Mouse (Mus musculus): ENCODE measurements at regions not wholly inside any gene's neighbourhood (a gene's known extent, or its start where the extent isn't known, plus 50 kb on each side); places are given as distances from the start of the nearest gene placed in this dataset.

GRCm38 (mm10) chr3:143753197-143753596 is 451.8 kb downstream of the Lmo4 start:
- ATAC-seq (replicated peaks; ENCODE audit: insufficient number of reproducible peaks, low FRiP score, low TSS enrichment, low read depth) (no peak), DNase-seq (ENCODE audit: low spot score) (no peak)
- Histone ChIP-seq H3K4me3 (ENCODE audit: low read depth, low read length) (no peak overlapping the region), H3K36me3 (replicated peaks; ENCODE audit: control insufficient read depth, insufficient read depth, low read depth, low read length) (no peaks in the 10 kb centered on the region), H3K4me1 (ENCODE audit: control insufficient read depth, insufficient read depth, low read length) (no peaks in the 10 kb centered on the region), H3K4me2 (ENCODE audit: low read depth, low read length) (no peak overlapping the region), H3K9ac (replicated peaks; ENCODE audit: low read length) (no peak overlapping the region), H3K9me3 (replicated peaks; ENCODE audit: control insufficient read depth, low read length) (no peaks in the 10 kb centered on the region), H3K27me3 (ENCODE audit: control insufficient read depth, insufficient read depth, low read length) (no peaks in the 10 kb centered on the region), H3K27ac (replicated peaks; ENCODE audit: low read depth, low read length) (no peak overlapping the region)
- WGBS = 92% methylated on average over 3 of the region's 3 CpGs

- H3K4me1 ChIP-seq (ENCODE audit: control insufficient read depth, insufficient read depth, low read length) = no peaks in the 10 kb centered on the region
- DNase-seq (ENCODE audit: low spot score) = no peak
- no peak overlapping the region for H3K4me3 ChIP-seq (ENCODE audit: low read depth, low read length)
- 83% methylated on average over 1 of the region's 1 CpGs for WGBS
- ATAC-seq (replicated peaks; ENCODE audit: insufficient number of reproducible peaks, low FRiP score, low TSS enrichment, low read depth) = no peak
- no peaks in the 10 kb centered on the region for H3K27me3 ChIP-seq (ENCODE audit: control insufficient read depth, insufficient read depth, low read length)
- no peak overlapping the region for H3K27ac ChIP-seq (replicated peaks; ENCODE audit: low read depth, low read length)
- no peaks in the 10 kb centered on the region for H3K9me3 ChIP-seq (replicated peaks; ENCODE audit: control insufficient read depth, low read length)
- H3K4me2 ChIP-seq (ENCODE audit: low read depth, low read length) = no peak overlapping the region
- H3K9ac ChIP-seq (replicated peaks; ENCODE audit: low read length) = no peak overlapping the region
- H3K36me3 ChIP-seq (replicated peaks; ENCODE audit: control insufficient read depth, insufficient read depth, low read depth, low read length) = no peaks in the 10 kb centered on the region
These were observed 452.4 kb downstream of the Lmo4 start for GRCm38 (mm10) chr3:143752660-143753059.

DNA sequence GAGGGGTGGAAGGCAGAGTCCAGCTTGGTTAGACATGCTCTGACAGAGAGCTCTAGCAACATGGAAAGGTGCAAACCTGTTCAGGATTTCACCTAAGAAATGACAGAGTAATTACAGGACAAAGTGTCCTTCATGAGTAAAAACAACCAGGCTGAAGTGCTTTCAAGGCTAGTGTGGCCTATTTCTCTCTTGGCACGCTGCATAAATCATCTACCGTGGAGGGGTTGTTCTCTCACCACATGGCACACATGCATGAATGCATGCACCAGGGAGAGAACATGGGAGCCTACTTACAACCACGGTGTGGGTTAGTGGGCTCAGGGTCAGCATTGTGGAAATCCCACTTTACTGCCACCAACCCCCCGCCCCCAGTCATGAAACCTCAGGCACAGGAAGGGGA is 454.9 kb downstream of the Lmo4 start:
- ATAC-seq (replicated peaks; ENCODE audit: insufficient number of reproducible peaks, low FRiP score, low TSS enrichment, low read depth) (no peak), DNase-seq (ENCODE audit: low spot score) (no peak)
- H3K9ac ChIP-seq (replicated peaks; ENCODE audit: low read length) = no peak overlapping the region
- 77% methylated on average over 4 of the region's 4 CpGs for WGBS
- no peaks in the 10 kb centered on the region for H3K36me3 ChIP-seq (replicated peaks; ENCODE audit: control insufficient read depth, insufficient read depth, low read depth, low read length)
- H3K4me2 ChIP-seq (ENCODE audit: low read depth, low read length) = no peak overlapping the region
- no peaks in the 10 kb centered on the region for H3K4me1 ChIP-seq (ENCODE audit: control insufficient read depth, insufficient read depth, low read length)
- H3K9me3 ChIP-seq (replicated peaks; ENCODE audit: control insufficient read depth, low read length) = no peaks in the 10 kb centered on the region
- H3K27me3 ChIP-seq (ENCODE audit: control insufficient read depth, insufficient read depth, low read length) = no peaks in the 10 kb centered on the region
- no peak overlapping the region for H3K27ac ChIP-seq (replicated peaks; ENCODE audit: low read depth, low read length)
- H3K4me3 ChIP-seq (ENCODE audit: low read depth, low read length) = no peak overlapping the region

GRCm38 (mm10) chr3:143743649-143744048 is 461.4 kb downstream of the Lmo4 start:
- WGBS = 69% methylated on average over 7 of the region's 7 CpGs
- no peaks in the 10 kb centered on the region for H3K27me3 ChIP-seq (ENCODE audit: control insufficient read depth, insufficient read depth, low read length)
- no peak overlapping the region for H3K27ac ChIP-seq (replicated peaks; ENCODE audit: low read depth, low read length)
- H3K4me1 ChIP-seq (ENCODE audit: control insufficient read depth, insufficient read depth, low read length) = no peaks in the 10 kb centered on the region
- no peak overlapping the region for H3K4me3 ChIP-seq (ENCODE audit: low read depth, low read length)
- DNase-seq (ENCODE audit: low spot score) (no peak), ATAC-seq (replicated peaks; ENCODE audit: insufficient number of reproducible peaks, low FRiP score, low TSS enrichment, low read depth) (no peak)
- no peaks in the 10 kb centered on the region for H3K36me3 ChIP-seq (replicated peaks; ENCODE audit: control insufficient read depth, insufficient read depth, low read depth, low read length)
- no peak overlapping the region for H3K9ac ChIP-seq (replicated peaks; ENCODE audit: low read length)
- H3K4me2 ChIP-seq (ENCODE audit: low read depth, low read length) = no peak overlapping the region
- H3K9me3 ChIP-seq (replicated peaks; ENCODE audit: control insufficient read depth, low read length) = no peaks in the 10 kb centered on the region

DNA sequence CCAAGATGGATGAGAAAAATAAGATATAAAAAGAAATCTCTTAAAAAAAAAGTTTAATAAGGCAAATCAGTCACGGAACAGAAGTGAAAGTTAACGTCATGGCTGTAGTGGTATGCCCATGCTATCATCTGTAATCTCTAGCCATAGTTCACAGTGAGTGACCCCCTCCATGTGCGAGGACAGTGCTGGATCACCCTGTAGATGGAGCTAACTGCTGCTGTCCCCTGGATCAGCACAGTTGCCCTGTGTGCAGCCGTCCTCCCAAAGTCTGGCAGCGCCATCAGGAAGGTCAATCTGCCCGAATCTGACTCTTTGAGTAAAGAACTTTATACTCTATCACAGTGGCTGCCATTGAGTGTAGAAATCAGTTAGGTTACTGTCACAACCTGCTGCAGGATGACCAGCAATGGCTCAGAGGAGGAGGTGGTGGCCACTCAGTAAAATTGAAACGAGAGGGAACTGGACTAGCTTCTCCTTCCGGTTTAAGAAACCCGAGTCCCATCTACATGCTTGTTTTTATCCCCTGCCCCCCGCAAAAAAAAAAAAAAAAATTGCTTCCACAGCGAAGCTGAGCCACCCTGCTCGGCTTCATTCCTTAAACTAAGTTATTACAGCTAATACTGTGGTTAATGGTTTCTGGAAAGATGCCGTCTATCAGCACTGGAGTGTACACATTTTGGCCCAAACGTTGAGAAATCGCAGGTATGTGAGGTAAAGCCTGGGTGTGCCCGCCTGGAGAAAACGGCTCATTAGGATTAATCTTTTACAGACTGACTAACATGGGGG is 462.0 kb downstream of the Lmo4 start:
- DNase-seq (ENCODE audit: low spot score) (peak; percentile 13), ATAC-seq (replicated peaks; ENCODE audit: insufficient number of reproducible peaks, low FRiP score, low TSS enrichment, low read depth) (no peak)
- no peak overlapping the region for H3K9ac ChIP-seq (replicated peaks; ENCODE audit: low read length)
- no peak overlapping the region for H3K4me2 ChIP-seq (ENCODE audit: low read depth, low read length)
- H3K4me1 ChIP-seq (ENCODE audit: control insufficient read depth, insufficient read depth, low read length) = no peaks in the 10 kb centered on the region
- H3K27ac ChIP-seq (replicated peaks; ENCODE audit: low read depth, low read length) = no peak overlapping the region
- H3K36me3 ChIP-seq (replicated peaks; ENCODE audit: control insufficient read depth, insufficient read depth, low read depth, low read length) = no peaks in the 10 kb centered on the region
- no peaks in the 10 kb centered on the region for H3K27me3 ChIP-seq (ENCODE audit: control insufficient read depth, insufficient read depth, low read length)
- H3K9me3 ChIP-seq (replicated peaks; ENCODE audit: control insufficient read depth, low read length) = no peaks in the 10 kb centered on the region
- H3K4me3 ChIP-seq (ENCODE audit: low read depth, low read length) = no peak overlapping the region
- WGBS = 62% methylated on average over 17 of the region's 17 CpGs

DNA sequence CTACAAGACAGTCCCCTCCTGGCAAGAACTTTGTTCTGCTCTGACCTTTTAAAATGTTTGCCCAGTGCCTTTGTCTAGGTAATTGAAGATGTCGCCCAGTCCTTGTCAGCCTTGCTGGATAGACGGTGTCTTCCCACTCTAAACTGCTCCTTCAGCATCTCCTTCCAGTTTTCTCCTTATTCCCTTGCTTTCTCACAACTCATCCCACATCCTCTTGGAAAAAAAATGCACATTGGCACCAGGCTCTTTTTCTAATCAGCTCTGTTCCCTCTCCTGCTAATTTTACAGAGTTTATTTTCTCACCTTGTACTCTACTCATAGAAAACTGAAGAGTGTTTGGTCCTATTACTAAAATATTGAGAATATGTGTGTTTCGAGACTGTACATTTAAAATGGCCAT is 466.3 kb downstream of the Lmo4 start:
- Histone ChIP-seq H3K4me3 (ENCODE audit: low read depth, low read length) (no peak overlapping the region), H3K27ac (replicated peaks; ENCODE audit: low read depth, low read length) (no peak overlapping the region), H3K36me3 (replicated peaks; ENCODE audit: control insufficient read depth, insufficient read depth, low read depth, low read length) (no peaks in the 10 kb centered on the region), H3K9ac (replicated peaks; ENCODE audit: low read length) (no peak overlapping the region), H3K27me3 (ENCODE audit: control insufficient read depth, insufficient read depth, low read length) (no peaks in the 10 kb centered on the region), H3K4me1 (ENCODE audit: control insufficient read depth, insufficient read depth, low read length) (no peaks in the 10 kb centered on the region), H3K4me2 (ENCODE audit: low read depth, low read length) (no peak overlapping the region), H3K9me3 (replicated peaks; ENCODE audit: control insufficient read depth, low read length) (no peaks in the 10 kb centered on the region)
- WGBS = 74% methylated on average over 3 of the region's 3 CpGs
- no peak for ATAC-seq (replicated peaks; ENCODE audit: insufficient number of reproducible peaks, low FRiP score, low TSS enrichment, low read depth)
- DNase-seq (ENCODE audit: low spot score) = no peak

DNA sequence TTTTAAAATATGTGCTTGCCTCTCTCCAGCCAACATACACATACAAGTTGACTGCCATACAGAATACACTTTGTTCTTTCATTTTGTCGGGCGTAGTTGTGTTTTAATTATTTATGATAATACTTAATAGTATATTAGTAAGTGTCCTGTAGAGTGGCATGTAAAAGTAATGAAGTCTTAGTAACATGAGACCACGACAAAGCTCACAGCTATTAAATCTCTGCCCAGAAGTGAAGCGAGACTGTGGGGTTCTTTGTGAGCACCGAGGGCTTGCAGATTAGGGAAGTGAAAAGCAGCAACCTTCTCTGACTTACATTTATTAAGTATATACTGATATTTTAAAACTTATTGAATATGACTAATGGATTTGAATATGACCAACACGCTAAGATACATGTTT is 467.2 kb downstream of the Lmo4 start:
- no peaks in the 10 kb centered on the region for H3K36me3 ChIP-seq (replicated peaks; ENCODE audit: control insufficient read depth, insufficient read depth, low read depth, low read length)
- H3K4me2 ChIP-seq (ENCODE audit: low read depth, low read length) = no peak overlapping the region
- H3K9me3 ChIP-seq (replicated peaks; ENCODE audit: control insufficient read depth, low read length) = no peaks in the 10 kb centered on the region
- no peak for ATAC-seq (replicated peaks; ENCODE audit: insufficient number of reproducible peaks, low FRiP score, low TSS enrichment, low read depth)
- no peaks in the 10 kb centered on the region for H3K4me1 ChIP-seq (ENCODE audit: control insufficient read depth, insufficient read depth, low read length)
- no peaks in the 10 kb centered on the region for H3K27me3 ChIP-seq (ENCODE audit: control insufficient read depth, insufficient read depth, low read length)
- no peak overlapping the region for H3K27ac ChIP-seq (replicated peaks; ENCODE audit: low read depth, low read length)
- no peak overlapping the region for H3K9ac ChIP-seq (replicated peaks; ENCODE audit: low read length)
- H3K4me3 ChIP-seq (ENCODE audit: low read depth, low read length) = no peak overlapping the region
- DNase-seq (ENCODE audit: low spot score) = no peak
- 75% methylated on average over 6 of the region's 6 CpGs for WGBS

GRCm38 (mm10) chr3:143736651-143737398 is 468.2 kb downstream of the Lmo4 start:
- 89% methylated on average over 6 of the region's 6 CpGs for WGBS

More at GRCm38 (mm10) chr3:143736651-143737398, 468.2 kb downstream of the Lmo4 start:
- Histone ChIP-seq H3K9me3 (replicated peaks; ENCODE audit: control insufficient read depth, low read length) (no peaks in the 10 kb centered on the region), H3K27me3 (ENCODE audit: control insufficient read depth, insufficient read depth, low read length) (no peaks in the 10 kb centered on the region), H3K9ac (replicated peaks; ENCODE audit: low read length) (no peak overlapping the region), H3K27ac (replicated peaks; ENCODE audit: low read depth, low read length) (no peak overlapping the region), H3K36me3 (replicated peaks; ENCODE audit: control insufficient read depth, insufficient read depth, low read depth, low read length) (no peaks in the 10 kb centered on the region), H3K4me1 (ENCODE audit: control insufficient read depth, insufficient read depth, low read length) (no peaks in the 10 kb centered on the region), H3K4me3 (ENCODE audit: low read depth, low read length) (no peak overlapping the region), H3K4me2 (ENCODE audit: low read depth, low read length) (no peak overlapping the region)
- DNase-seq (ENCODE audit: low spot score) (no peak), ATAC-seq (replicated peaks; ENCODE audit: insufficient number of reproducible peaks, low FRiP score, low TSS enrichment, low read depth) (no peak)

All from embryonic facial prominence, embryonic 11.5 days (tissue).